In the genomic region with DNA sequence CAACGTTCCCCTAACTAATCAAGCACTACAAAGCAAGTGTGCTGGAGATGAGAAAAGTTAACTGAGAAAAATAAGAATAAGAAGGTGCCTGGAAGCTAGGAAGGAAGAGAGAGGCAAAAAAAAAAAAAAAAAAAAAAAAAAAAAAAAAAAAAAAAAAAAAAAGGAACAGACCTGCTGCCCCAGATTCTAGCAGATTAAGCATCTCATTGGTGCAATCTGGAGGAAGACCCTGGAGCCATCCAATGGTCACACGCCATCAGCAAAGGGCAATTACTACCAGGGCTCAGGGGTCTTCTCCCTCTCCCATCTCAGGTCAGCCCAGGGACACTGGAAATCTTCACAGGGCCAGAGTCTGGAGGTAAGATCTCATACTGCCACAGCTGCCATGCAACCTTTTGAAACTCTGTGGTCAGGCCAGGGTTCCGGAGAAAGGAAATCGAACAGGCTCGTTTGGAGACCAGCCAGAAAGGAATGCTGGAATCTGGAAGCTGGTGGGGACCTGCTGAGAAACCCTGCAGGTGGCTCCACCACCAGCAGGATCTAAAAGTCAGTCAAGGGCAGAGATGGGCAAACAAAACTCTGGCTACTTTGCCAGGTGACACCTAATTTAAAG, we compare ENCODE assay signal across 9 mouse cellular contexts. TPM values are rescaled to one million over a fixed set of nuclear protein-coding genes. Genes with fewer than 3 reads are reported as not detected.
A peak's percentile ranks its signal among the peaks of the same experiment; 100 is the strongest.
DNase-seq lines count a peak whose midpoint lies in the region; ATAC-seq lines count a peak whose summit lies in the region.
"Had no signal": no experiment of that assay in that cellular context is flagged by ENCODE, and none has a peak within 500 bp of the region (broad histone marks: within the 10 kb centered on the region; RNA-seq: fewer than 3 reads in every experiment).

No protein-coding gene starts in this region.

- 36% methylated on average over 5 of the region's 5 CpGs for WGBS in neural tube, embryonic 15.5 days
- 41% methylated on average over 5 of the region's 5 CpGs for WGBS in embryonic facial prominence, embryonic 13.5 days
- WGBS in kidney, embryonic 16.5 days = 27% methylated on average over 5 of the region's 5 CpGs
- 35% methylated on average over 5 of the region's 5 CpGs for WGBS in stomach, embryonic 16.5 days

- no peaks in the 10 kb centered on the region for H3K36me3 ChIP-seq in neural tube, embryonic 15.5 days
- peaks cover 4% of the 10 kb centered on the region; the same call in 1 of the 2 replicates for H3K36me3 ChIP-seq in embryonic facial prominence, embryonic 13.5 days
- H3K36me3 ChIP-seq in kidney, embryonic 16.5 days (ENCODE audit: insufficient read depth, low read length) = no peaks in the 10 kb centered on the region
- H3K36me3 ChIP-seq in stomach, embryonic 16.5 days (ENCODE audit: control insufficient read depth, insufficient read depth, low read length) = no peaks in the 10 kb centered on the region
- H3K36me3 ChIP-seq: embryonic facial prominence, embryonic 15.5 days had no signal

- peaks cover 57% of the 10 kb centered on the region for H3K4me1 ChIP-seq in neural tube, embryonic 15.5 days
- H3K4me1 ChIP-seq in embryonic facial prominence, embryonic 13.5 days = peaks cover 87% of the 10 kb centered on the region
- H3K4me1 ChIP-seq in kidney, embryonic 16.5 days (ENCODE audit: insufficient read depth, low read length) = peaks cover 89% of the 10 kb centered on the region
- H3K4me1 ChIP-seq in stomach, embryonic 16.5 days (ENCODE audit: control insufficient read depth, insufficient read depth, low read length) = peaks cover 39% of the 10 kb centered on the region

- no peak overlapping the region for H3K9ac ChIP-seq in neural tube, embryonic 15.5 days (replicated peaks)
- H3K9ac ChIP-seq in embryonic facial prominence, embryonic 13.5 days = no peak overlapping the region
- no peak overlapping the region for H3K9ac ChIP-seq in kidney, embryonic 16.5 days (replicated peaks; ENCODE audit: low read length)
- no peak overlapping the region for H3K9ac ChIP-seq in stomach, embryonic 16.5 days (ENCODE audit: low read length)
- H3K9ac ChIP-seq: embryonic facial prominence, embryonic 15.5 days had no signal

- no peaks in the 10 kb centered on the region for H3K27me3 ChIP-seq in neural tube, embryonic 15.5 days (replicated peaks)
- no peaks in the 10 kb centered on the region for H3K27me3 ChIP-seq in embryonic facial prominence, embryonic 13.5 days
- no peaks in the 10 kb centered on the region for H3K27me3 ChIP-seq in kidney, embryonic 16.5 days (ENCODE audit: insufficient read depth, low read length)
- H3K27me3 ChIP-seq in stomach, embryonic 16.5 days (ENCODE audit: control insufficient read depth, insufficient read depth, low read length) = no peaks in the 10 kb centered on the region
- H3K27me3 ChIP-seq: embryonic facial prominence, embryonic 15.5 days had no signal

- no peak for ATAC-seq in neural tube, embryonic 15.5 days (ENCODE audit: low FRiP score)
- no peak for ATAC-seq in embryonic facial prominence, embryonic 13.5 days (ENCODE audit: insufficient number of reproducible peaks, insufficient read depth, low FRiP score, low TSS enrichment, low read depth)
- ATAC-seq in kidney, embryonic 16.5 days (ENCODE audit: low FRiP score, low TSS enrichment) = no peak
- ATAC-seq in stomach, embryonic 16.5 days (ENCODE audit: insufficient read depth, low FRiP score) = no peak

- H3K27ac ChIP-seq in neural tube, embryonic 15.5 days (replicated peaks) = 0 out of 2 replicates have a peak overlapping the region, but pooled peaks have one; percentile 28
- peak overlapping the region; percentile 76; the same call in 1 of the 2 replicates for H3K27ac ChIP-seq in embryonic facial prominence, embryonic 13.5 days
- peak overlapping the region; percentile 93; the same call in 1 of the 2 replicates for H3K27ac ChIP-seq in kidney, embryonic 16.5 days (ENCODE audit: low read length)
- peak overlapping the region; percentile 69 for H3K27ac ChIP-seq in stomach, embryonic 16.5 days (ENCODE audit: low read length)

- no peak for DNase-seq in neural tube, embryonic 10.5 days (ENCODE audit: extremely low spot score, low spot score)
- DNase-seq in T-cell, adult 2 months (ENCODE audit: low spot score) = no peak
- no peak for DNase-seq in cerebellum, adult 18-20 months
- DNase-seq in adipocyte (ENCODE audit: low spot score) = no peak

- H3K4me2 ChIP-seq in neural tube, embryonic 15.5 days = no peak overlapping the region
- no peak overlapping the region for H3K4me2 ChIP-seq in embryonic facial prominence, embryonic 13.5 days
- no peak overlapping the region for H3K4me2 ChIP-seq in kidney, embryonic 16.5 days (replicated peaks; ENCODE audit: low read depth, low read length)
- no peak overlapping the region for H3K4me2 ChIP-seq in stomach, embryonic 16.5 days (ENCODE audit: low read depth, low read length)
- H3K4me2 ChIP-seq: embryonic facial prominence, embryonic 15.5 days had no signal

- no peaks in the 10 kb centered on the region for H3K9me3 ChIP-seq in neural tube, embryonic 15.5 days (replicated peaks)
- no peaks in the 10 kb centered on the region for H3K9me3 ChIP-seq in embryonic facial prominence, embryonic 13.5 days
- no peaks in the 10 kb centered on the region for H3K9me3 ChIP-seq in kidney, embryonic 16.5 days (ENCODE audit: low read length)
- H3K9me3 ChIP-seq in stomach, embryonic 16.5 days (replicated peaks; ENCODE audit: control insufficient read depth, low read length) = no peaks in the 10 kb centered on the region
- H3K9me3 ChIP-seq: embryonic facial prominence, embryonic 15.5 days had no signal

- no peak overlapping the region for H3K4me3 ChIP-seq in neural tube, embryonic 15.5 days (replicated peaks)
- H3K4me3 ChIP-seq in embryonic facial prominence, embryonic 13.5 days = no peak overlapping the region
- H3K4me3 ChIP-seq in kidney, embryonic 16.5 days (ENCODE audit: low read length) = no peak overlapping the region
- no peak overlapping the region for H3K4me3 ChIP-seq in stomach, embryonic 16.5 days (replicated peaks; ENCODE audit: low read length)
- H3K4me3 ChIP-seq: embryonic facial prominence, embryonic 15.5 days had no signal

RNA-seq across cellular contexts. Expression of gene Rassf3, which starts 49.6 kb away (rescaled TPM):
- polyA plus RNA-seq in neural tube, embryonic 15.5 days (2015; fragmentation: Nextera tagmentation; extraction: Ambion mirVana) = 6.7 and 7.1 TPM in 2 replicates
- polyA plus RNA-seq in embryonic facial prominence, embryonic 13.5 days (2015; fragmentation: Nextera tagmentation; extraction: Ambion mirVana) = 17.7 and 20.8 TPM in 2 replicates
- polyA plus RNA-seq in kidney, embryonic 16.5 days (2015; fragmentation: Nextera tagmentation; extraction: Ambion mirVana) = 14.8 and 15.2 TPM in 2 replicates
- 21.3 and 22.0 TPM in 2 replicates for polyA plus RNA-seq in stomach, embryonic 16.5 days (2015; fragmentation: Nextera tagmentation; extraction: Ambion mirVana)

Comparison
In these comparisons a context has a peak if more than half of its experiments do, and no peak if none do; other contexts are left out.
1. H3K27ac ChIP-seq: peak in every context shown above with its lines; median percentile 93 in kidney, embryonic 16.5 days; 76 in embryonic facial prominence, embryonic 13.5 days; 69 in stomach, embryonic 16.5 days; 28 in neural tube, embryonic 15.5 days.